Mouse (Mus musculus) ES-E14 (cell line): ENCODE measurements at regions not wholly inside any gene's neighbourhood (a gene's known extent, or its start where the extent isn't known, plus 50 kb on each side); places are given as distances from the start of the nearest gene placed in this dataset.

Experiments used
- DNase-seq: peaks from one replicate; pipeline ENCODE4 v3.0.0-alpha.2; 2013; ENCODE audit warnings: low read depth, low spot score
- H3K27ac ChIP-seq: 2 replicates; pipeline ENCODE4 v1.5.1; 2012; ENCODE audit warnings: low read depth, mild to moderate bottlenecking, low read length, moderate library complexity, mixed read lengths; ENCODE audit not compliant: poor library complexity, insufficient read depth, severe bottlenecking
- H3K36me3 ChIP-seq: 2 replicates; pipeline ENCODE4 v1.6.1; 2012; ENCODE audit warnings: mild to moderate bottlenecking, low read length, moderate library complexity, mixed read lengths; ENCODE audit not compliant: control insufficient read depth, poor library complexity, insufficient read depth, severe bottlenecking
- H3K4me1 ChIP-seq, 2 experiments: fragments of 150-350 bp in 1 of 2; sonication (generic) in 1 of 2; 2 replicates each; pipeline ENCODE4 v1.6.1; 2012; ENCODE audit warnings: low read length in 2 of 2, mild to moderate bottlenecking in 1 of 2, mixed read lengths in 1 of 2; ENCODE audit not compliant: control insufficient read depth in 2 of 2, insufficient read depth in 2 of 2, poor library complexity in 1 of 2
- H3K4me3 ChIP-seq, 2 experiments: fragments of 150-350 bp in 1 of 2; sonication (generic) in 1 of 2; 2 replicates each; pipeline ENCODE4 v1.5.1; 2012; ENCODE audit warnings: low read length in 2 of 2, low read depth in 1 of 2, mild to moderate bottlenecking in 1 of 2, mixed read lengths in 1 of 2; ENCODE audit not compliant: insufficient read depth in 1 of 2, poor library complexity in 1 of 2, severe bottlenecking in 1 of 2
- H3K9ac ChIP-seq: 2 replicates; pipeline ENCODE4 v1.6.1; 2012; ENCODE audit warnings: low read depth, mild to moderate bottlenecking, low read length, mixed read lengths; ENCODE audit not compliant: poor library complexity, insufficient read depth, severe bottlenecking
- H3K9me3 ChIP-seq: fragments of 150-350 bp; sonication (generic); 2 replicates; pipeline ENCODE4 v1.6.1; 2012; ENCODE audit warnings: low read depth, mild to moderate bottlenecking, low read length; ENCODE audit not compliant: control insufficient read depth, insufficient read depth
- CHD2 ChIP-seq: IDR thresholded peaks from 2 replicates; pipeline ENCODE4 v1.6.1; 2014; ENCODE audit warnings: mild to moderate bottlenecking, low read depth, low read length, inconsistent platforms
- HCFC1 ChIP-seq: IDR thresholded peaks from 2 replicates; pipeline ENCODE4 v1.6.1; 2012; ENCODE audit warnings: low read length, inconsistent platforms, borderline replicate concordance; ENCODE audit not compliant: insufficient read depth
- MAFK ChIP-seq: IDR thresholded peaks from 2 replicates; pipeline ENCODE4 v1.6.1; 2014; ENCODE audit warnings: mild to moderate bottlenecking, low read depth, low read length, inconsistent platforms; ENCODE audit not compliant: insufficient read depth
- ZC3H11A ChIP-seq: IDR thresholded peaks from 2 replicates; pipeline ENCODE4 v1.6.1; 2012; ENCODE audit warnings: low read depth, mild to moderate bottlenecking, inconsistent platforms, low read length, borderline replicate concordance
- ZNF384 ChIP-seq: IDR thresholded peaks from 2 replicates; pipeline ENCODE4 v1.6.1; 2012; ENCODE audit warnings: low read depth, low read length, inconsistent platforms
- in situ Hi-C, 2 experiments: fragments of 600-800 bp; cut with MboI; formaldehyde crosslinking; loops; one replicate each; pipeline ENCODE4 v1.15.1; 2025; ENCODE audit warnings: low sequenced_read_pairs in 2 of 2, inconsistent platforms in 1 of 2; ENCODE audit not compliant: unreplicated experiment in 2 of 2

DNA sequence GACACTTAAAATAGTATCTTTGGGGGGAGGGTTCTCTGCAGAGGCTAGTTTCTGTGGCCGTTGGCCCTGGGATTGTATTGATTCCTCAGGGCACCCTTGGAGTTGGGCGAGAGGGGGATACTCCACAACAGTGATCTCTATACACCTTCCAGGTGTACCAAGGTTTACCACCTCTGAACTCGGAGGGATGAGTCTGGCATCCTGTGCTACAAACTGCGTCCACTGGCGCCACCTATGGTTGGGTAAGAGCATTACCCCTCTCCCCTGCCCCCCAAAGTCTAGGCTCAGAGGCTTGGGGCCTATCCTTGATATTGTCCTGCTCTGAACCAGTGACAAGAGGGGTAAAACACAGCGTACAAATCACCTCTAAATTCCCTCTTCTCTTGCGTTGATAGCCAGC, 62.2 kb downstream of the Gm17728 start:
- no peak overlapping the region for H3K4me3 ChIP-seq
- no peak overlapping the region for H3K9ac ChIP-seq
- H3K27ac ChIP-seq, result no peak overlapping the region
- TF ChIP-seq ZNF384 (no peak), MAFK (no peak), CHD2 (no peak), ZC3H11A (no peak), HCFC1 (no peak)
- peak; percentile 19 for DNase-seq
- H3K9me3 ChIP-seq, result no peaks in the 10 kb centered on the region
- in situ Hi-C loops, result no loop called here
- H3K36me3 ChIP-seq, result no peaks in the 10 kb centered on the region
- no peaks in the 10 kb centered on the region for H3K4me1 ChIP-seq

GRCm38 (mm10) chr17:9484566-9484965, 62.7 kb downstream of the Gm17728 start:
- H3K4me3 ChIP-seq, result no peak overlapping the region
- H3K36me3 ChIP-seq, result no peaks in the 10 kb centered on the region
- in situ Hi-C loops, result no loop called here
- H3K27ac ChIP-seq, result no peak overlapping the region
- peak; percentile 4 for DNase-seq
- no peaks in the 10 kb centered on the region for H3K4me1 ChIP-seq
- TF ChIP-seq ZNF384, result no peak
- no peak for TF ChIP-seq CHD2
- TF ChIP-seq HCFC1, result no peak
- H3K9ac ChIP-seq, result no peak overlapping the region
- no peaks in the 10 kb centered on the region for H3K9me3 ChIP-seq

DNA sequence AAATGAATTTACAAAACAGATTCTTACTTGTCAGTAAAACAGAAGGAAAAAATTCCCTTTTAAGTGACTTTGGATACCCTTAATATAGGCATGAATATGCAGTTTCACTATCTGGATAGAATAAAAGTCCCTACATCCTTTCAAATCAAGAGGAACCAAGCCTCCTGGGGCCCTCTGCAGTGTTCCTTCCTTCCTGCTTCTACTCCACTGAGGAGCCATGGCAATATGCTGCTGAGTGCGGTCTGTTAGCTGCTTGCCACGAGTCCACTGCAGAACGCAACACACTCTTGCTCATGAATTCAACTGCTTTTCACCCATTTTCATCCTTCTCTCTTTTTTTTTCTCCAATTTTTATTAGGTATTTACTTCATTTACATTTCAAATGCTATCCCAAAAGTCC, 107.5 kb downstream of the Gm17728 start:
- in situ Hi-C loops, result no loop called here
- Histone ChIP-seq H3K36me3 (no peaks in the 10 kb centered on the region), H3K27ac (no peak overlapping the region), H3K4me3 (no peak overlapping the region), H3K9me3 (no peaks in the 10 kb centered on the region), H3K4me1 (no peaks in the 10 kb centered on the region), H3K9ac (no peak overlapping the region)
- DNase-seq, result no peak
- no peak for TF ChIP-seq MAFK
- no peak for TF ChIP-seq HCFC1
- no peak for TF ChIP-seq ZNF384
- TF ChIP-seq ZC3H11A, result no peak
- no peak for TF ChIP-seq CHD2

- Histone ChIP-seq H3K36me3 (no peaks in the 10 kb centered on the region), H3K9ac (no peak overlapping the region), H3K27ac (no peak overlapping the region), H3K4me3 (no peak overlapping the region), H3K4me1 (no peaks in the 10 kb centered on the region), H3K9me3 (no peaks in the 10 kb centered on the region)
- TF ChIP-seq ZC3H11A (no peak), HCFC1 (no peak), MAFK (no peak), ZNF384 (no peak)
- DNase-seq, result no peak
- in situ Hi-C loops, result no loop called here
Observed at GRCm38 (mm10) chr17:9536090-9536489, 114.2 kb downstream of the Gm17728 start.

GRCm38 (mm10) chr17:9538371-9538770, 116.5 kb downstream of the Gm17728 start:
- Histone ChIP-seq H3K4me3 (no peak overlapping the region), H3K27ac (no peak overlapping the region), H3K4me1 (no peaks in the 10 kb centered on the region), H3K36me3 (no peaks in the 10 kb centered on the region), H3K9me3 (no peaks in the 10 kb centered on the region), H3K9ac (no peak overlapping the region)
- in situ Hi-C loops, result no loop called here
- no peak for DNase-seq
- no peak for TF ChIP-seq MAFK
- TF ChIP-seq ZC3H11A, result no peak
- TF ChIP-seq CHD2, result no peak
- no peak for TF ChIP-seq ZNF384
- TF ChIP-seq HCFC1, result no peak
